ENCODE assay signal across 27 mouse cellular contexts in the genomic region with DNA sequence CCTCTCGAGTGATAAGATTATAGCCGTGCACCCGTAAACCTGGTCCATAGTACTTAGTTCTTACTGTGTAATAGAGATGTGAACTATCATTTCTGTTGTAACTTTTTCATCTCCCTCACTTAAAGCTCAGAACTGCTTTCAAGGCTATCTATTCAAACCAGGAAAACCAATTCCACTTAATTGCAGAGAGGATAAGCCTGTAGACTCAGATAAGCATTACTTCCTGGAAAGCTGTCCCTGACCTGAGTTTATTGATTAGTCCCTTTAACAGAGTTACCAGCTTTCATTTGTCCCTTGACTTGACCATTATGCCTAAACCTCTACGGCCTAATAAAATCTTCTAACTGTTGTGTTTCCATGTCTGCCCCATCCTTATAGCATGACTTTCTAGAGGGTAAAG. TPM values are rescaled to one million over a fixed set of nuclear protein-coding genes. Genes with fewer than 3 reads are reported as not detected.
DNase-seq lines count a peak whose midpoint lies in the region; ATAC-seq and TF ChIP-seq lines count a peak whose summit lies in the region.
"Had no signal": no experiment of that assay in that cellular context is flagged by ENCODE, and none has a peak within 500 bp of the region (broad histone marks: within the 10 kb centered on the region; RNA-seq: fewer than 3 reads in every experiment).

No protein-coding gene starts in this region.

- no peak overlapping the region for H3K4me3 ChIP-seq in intestine, embryonic 16.5 days (ENCODE audit: low read length)
- H3K4me3 ChIP-seq in liver, embryonic 15.5 days (replicated peaks) = no peak overlapping the region
- no peak overlapping the region for H3K4me3 ChIP-seq in cerebellum, adult 2 months (replicated peaks; ENCODE audit: insufficient read depth, low read depth, low read length)
- H3K4me3 ChIP-seq: embryonic facial prominence, embryonic 12.5 days; heart, adult 2 months; heart, embryonic 13.5 days; hindbrain, embryonic 13.5 days; layer of hippocampus, adult 2 months; limb, embryonic 13.5 days; lung, embryonic 15.5 days had no signal

- WGBS in intestine, embryonic 16.5 days = 65% methylated on average over 4 of the region's 4 CpGs
- 24% methylated on average over 4 of the region's 4 CpGs for WGBS in liver, embryonic 15.5 days (ENCODE audit: insufficient replicate concordance)
- WGBS in cerebellum, adult 2 months = 90% methylated on average over 4 of the region's 4 CpGs

- DNase-seq in 416B (ENCODE audit: low read depth) (peak; percentile 44), MEL-GATA-1-ER (ENCODE audit: extremely low read depth, low read depth) (peak; percentile 43)
- DNase-seq in testis, postnatal 14 days (ENCODE audit: low spot score) = no peak
- no peak for DNase-seq in cerebellum, adult 2 months
- DNase-seq in gastrocnemius, adult 18-20 months (ENCODE audit: low spot score) = no peak
- DNase-seq: adrenal gland, postnatal 14 days; cerebellum, adult 18-20 months; cerebellum, postnatal 25 days; forebrain, postnatal 0 days; gastrocnemius, postnatal 36 days; heart, adult 2 months; heart, postnatal 36 days; kidney, postnatal 25 days; layer of hippocampus, postnatal 36 days; lung, postnatal 36 days; right cerebral cortex, postnatal 14 days; thymus, postnatal 36 days had no signal

- TF ChIP-seq POLR2A in cerebellum, adult 2 months (IDR thresholded peaks at IDR 0.05; ENCODE audit: borderline replicate concordance, insufficient read depth, low read length) = no peak

- no peaks in the 10 kb centered on the region for H3K27me3 ChIP-seq in intestine, embryonic 16.5 days (replicated peaks; ENCODE audit: control insufficient read depth, insufficient read depth, low read length)
- H3K27me3 ChIP-seq in liver, embryonic 15.5 days = peaks cover 7% of the 10 kb centered on the region; the same call in 1 of the 2 replicates
- H3K27me3 ChIP-seq in cerebellum, adult 2 months (ENCODE audit: control insufficient read depth, insufficient read depth, low read length) = no peaks in the 10 kb centered on the region
- H3K27me3 ChIP-seq: embryonic facial prominence, embryonic 12.5 days; heart, embryonic 13.5 days; hindbrain, embryonic 13.5 days; limb, embryonic 13.5 days; lung, embryonic 15.5 days had no signal

- H3K9ac ChIP-seq in intestine, embryonic 16.5 days (ENCODE audit: low read depth, low read length) = no peak overlapping the region
- H3K9ac ChIP-seq in liver, embryonic 15.5 days = no peak overlapping the region
- H3K9ac ChIP-seq: embryonic facial prominence, embryonic 12.5 days; forebrain, postnatal 0 days; heart, embryonic 13.5 days; hindbrain, embryonic 13.5 days; limb, embryonic 13.5 days; lung, embryonic 15.5 days had no signal

- H3K4me1 ChIP-seq in intestine, embryonic 16.5 days (ENCODE audit: control insufficient read depth, insufficient read depth, low read length) = peaks cover 22% of the 10 kb centered on the region
- peaks cover 46% of the 10 kb centered on the region for H3K4me1 ChIP-seq in liver, embryonic 15.5 days (replicated peaks)
- 0 out of 2 replicates have a peak, but pooled peaks cover 2% of the 10 kb centered on the region for H3K4me1 ChIP-seq in cerebellum, adult 2 months (ENCODE audit: control insufficient read depth, insufficient read depth, low read length)

- no peak overlapping the region for H3K4me2 ChIP-seq in intestine, embryonic 16.5 days (ENCODE audit: low read depth, low read length)
- H3K4me2 ChIP-seq in liver, embryonic 15.5 days = peak overlapping the region; percentile 23; the same call in 1 of the 2 replicates
- H3K4me2 ChIP-seq: embryonic facial prominence, embryonic 12.5 days; heart, embryonic 13.5 days; hindbrain, embryonic 13.5 days; lung, embryonic 15.5 days had no signal

- peaks cover 3% of the 10 kb centered on the region; the same call in 1 of the 2 replicates for H3K36me3 ChIP-seq in intestine, embryonic 16.5 days (ENCODE audit: control insufficient read depth, insufficient read depth, low read length)
- H3K36me3 ChIP-seq in liver, embryonic 15.5 days (replicated peaks) = peaks cover 14% of the 10 kb centered on the region
- H3K36me3 ChIP-seq: hindbrain, embryonic 13.5 days had no signal

- H3K9me3 ChIP-seq in intestine, embryonic 16.5 days (ENCODE audit: control insufficient read depth, low read length) = no peaks in the 10 kb centered on the region
- no peaks in the 10 kb centered on the region for H3K9me3 ChIP-seq in liver, embryonic 15.5 days (replicated peaks)
- H3K9me3 ChIP-seq: embryonic facial prominence, embryonic 12.5 days; heart, embryonic 13.5 days; hindbrain, embryonic 13.5 days; limb, embryonic 13.5 days; lung, embryonic 15.5 days had no signal

- ATAC-seq in intestine, embryonic 16.5 days = peak; percentile 15; the same call in 1 of the 2 replicates
- no peak for ATAC-seq in liver, embryonic 15.5 days (ENCODE audit: insufficient read depth)
- ATAC-seq in inflammation-experienced regulatory T-cells, adult 6 months = no peak
- ATAC-seq: forebrain, postnatal 0 days; midbrain, embryonic 16.5 days had no signal

- no peak for TF ChIP-seq CTCF in cerebellum, adult 2 months (IDR thresholded peaks at IDR 0.05; ENCODE audit: borderline replicate concordance, insufficient read depth, low read depth, low read length)

- peak overlapping the region; percentile 7; the same call in 1 of the 2 replicates for H3K27ac ChIP-seq in intestine, embryonic 16.5 days (ENCODE audit: low read length)
- H3K27ac ChIP-seq in liver, embryonic 15.5 days (replicated peaks) = 0 out of 2 replicates have a peak overlapping the region, but pooled peaks have one; percentile 14
- no peak overlapping the region for H3K27ac ChIP-seq in cerebellum, adult 2 months (ENCODE audit: insufficient read depth, low read length)
- H3K27ac ChIP-seq: embryonic facial prominence, embryonic 12.5 days; hindbrain, embryonic 13.5 days; limb, embryonic 13.5 days; lung, embryonic 15.5 days had no signal

RNA-seq across cellular contexts. Expression of gene Prdx1, which starts 1.4 kb away (rescaled TPM):
- polyA plus RNA-seq in intestine, embryonic 16.5 days (2015; fragmentation: Nextera tagmentation; extraction: Ambion mirVana) = 1,384 and 1,485 TPM in 2 replicates
- 835 and 937 TPM in 2 replicates for polyA plus RNA-seq in liver, embryonic 15.5 days (2015; fragmentation: Nextera tagmentation; extraction: Ambion mirVana)
- polyA plus RNA-seq in inflammation-experienced regulatory T-cells, adult 6 months (2017; shearing (Covaris generic)) = 1,000 to 10,000 TPM in 1 of 3 experiments, 100 to 1,000 TPM in 2; 680 to 1,098 (median 710) TPM
- 233 and 250 TPM in 2 replicates for polyA plus RNA-seq in cerebellum, adult 2 months (2012; rRNA removed)
- 100 to 1,000 TPM; 267 to 272 TPM for total RNA-seq in gastrocnemius, adult 18-20 months (2021)

RNA-seq across cellular contexts. Expression of gene Mmachc, which starts 24.2 kb away (rescaled TPM):
- polyA plus RNA-seq in intestine, embryonic 16.5 days (2015; fragmentation: Nextera tagmentation; extraction: Ambion mirVana) = 20.7 and 22.7 TPM in 2 replicates
- 8.9 and 9.9 TPM in 2 replicates for polyA plus RNA-seq in liver, embryonic 15.5 days (2015; fragmentation: Nextera tagmentation; extraction: Ambion mirVana)
- polyA plus RNA-seq in inflammation-experienced regulatory T-cells, adult 6 months (2017; shearing (Covaris generic)) = 1 to 10 TPM; 4.5 to 8.3 (median 5.2) TPM
- polyA plus RNA-seq in cerebellum, adult 2 months (2012; rRNA removed) = 19.2 and 19.8 TPM in 2 replicates
- total RNA-seq in gastrocnemius, adult 18-20 months (2021) = 10 to 100 TPM; 33.3 to 34.9 TPM

RNA-seq across cellular contexts. Expression of gene Ccdc163, which starts 24.4 kb away (rescaled TPM):
- 21.3 and 22.6 TPM in 2 replicates for polyA plus RNA-seq in intestine, embryonic 16.5 days (2015; fragmentation: Nextera tagmentation; extraction: Ambion mirVana)
- 10.1 and 10.4 TPM in 2 replicates for polyA plus RNA-seq in liver, embryonic 15.5 days (2015; fragmentation: Nextera tagmentation; extraction: Ambion mirVana)
- polyA plus RNA-seq in inflammation-experienced regulatory T-cells, adult 6 months (2017; shearing (Covaris generic)) = 10 to 100 TPM; 29.3 to 64.8 (median 54.4) TPM
- 29.5 and 34.9 TPM in 2 replicates for polyA plus RNA-seq in cerebellum, adult 2 months (2012; rRNA removed)
- total RNA-seq in gastrocnemius, adult 18-20 months (2021) = 1 to 10 TPM; 2.2 to 2.6 TPM

RNA-seq across cellular contexts. Expression of gene Akr1a1, which starts 32.5 kb away (rescaled TPM):
- polyA plus RNA-seq in intestine, embryonic 16.5 days (2015; fragmentation: Nextera tagmentation; extraction: Ambion mirVana) = 928 and 934 TPM in 2 replicates
- 291 and 322 TPM in 2 replicates for polyA plus RNA-seq in liver, embryonic 15.5 days (2015; fragmentation: Nextera tagmentation; extraction: Ambion mirVana)
- 100 to 1,000 TPM; 297 to 370 (median 348) TPM for polyA plus RNA-seq in inflammation-experienced regulatory T-cells, adult 6 months (2017; shearing (Covaris generic))
- polyA plus RNA-seq in cerebellum, adult 2 months (2012; rRNA removed) = 526 and 550 TPM in 2 replicates
- total RNA-seq in gastrocnemius, adult 18-20 months (2021) = 100 to 1,000 TPM; 182 to 198 TPM

RNA-seq across cellular contexts. Expression of gene Tesk2, which starts 36.8 kb away (rescaled TPM):
- 10.4 and 11.6 TPM in 2 replicates for polyA plus RNA-seq in intestine, embryonic 16.5 days (2015; fragmentation: Nextera tagmentation; extraction: Ambion mirVana)
- 4.7 and 5.3 TPM in 2 replicates for polyA plus RNA-seq in liver, embryonic 15.5 days (2015; fragmentation: Nextera tagmentation; extraction: Ambion mirVana)
- 1 to 10 TPM; 3.0 to 4.3 (median 4.1) TPM for polyA plus RNA-seq in inflammation-experienced regulatory T-cells, adult 6 months (2017; shearing (Covaris generic))
- polyA plus RNA-seq in cerebellum, adult 2 months (2012; rRNA removed) = 10.0 and 11.2 TPM in 2 replicates
- 1 to 10 TPM; 1.6 to 1.8 TPM for total RNA-seq in gastrocnemius, adult 18-20 months (2021)

Comparison
In these comparisons a context has a peak if more than half of its experiments do, and no peak if none do; other contexts are left out.
1. DNase-seq: peak in 416B (single experiment) and MEL-GATA-1-ER (single experiment); none in testis, postnatal 14 days (single experiment), cerebellum, adult 2 months (0 of 2) and gastrocnemius, adult 18-20 months (single experiment).